Mouse (Mus musculus) erythroblast, embryonic 14.5 days (primary cell): ENCODE results near the gene Rab5b.

Experiments
- GATA1 ChIP-seq: IDR thresholded peaks from 2 replicates; pipeline ENCODE4 v1.6.1; 2012; ENCODE audit warnings: low read length, inconsistent platforms, mixed read lengths
- TAL1 ChIP-seq: IDR thresholded peaks from 3 replicates; pipeline ENCODE4 v1.6.1; 2012; ENCODE audit warnings: low read length, inconsistent platforms, mixed read lengths

- TF ChIP-seq TAL1 (peak; percentile 80), GATA1 (peak; percentile 73)
Measured at GRCm38 (mm10) chr10:128627398-128628317, 68.4 kb downstream of the Rab5b start.
